Mouse (Mus musculus) urinary bladder, postnatal 4 days (tissue): Measurements from ENCODE around the gene Mogs.
"Not testable (repeated sequence)": the region's sequence is repeated elsewhere in the genome, so short reads cannot be mapped to it uniquely, and the experiment has no call there.

Source experiments
- DNase-seq, 2 experiments: peaks; one replicate each; pipeline ENCODE4 v3.0.0; 2021 to 2022; ENCODE audit warnings: low spot score in 2 of 2

Gene Mogs

GRCm38 (mm10) chr6:83147280-83147679 lies 32.0 kb downstream of the Mogs start:
- DNase-seq = no peak

- DNase-seq = no peak
These were observed 36.4 kb downstream of the Mogs start for GRCm38 (mm10) chr6:83151721-83152120.

- DNase-seq = no peak
These were observed 37.7 kb downstream of the Mogs start for GRCm38 (mm10) chr6:83153038-83153437.

GRCm38 (mm10) chr6:83153485-83153884 lies 38.2 kb downstream of the Mogs start:
- DNase-seq = no peak

- no peak for DNase-seq
These were observed 40.4 kb downstream of the Mogs start for GRCm38 (mm10) chr6:83155552-83156238.

- peak; percentile 48 to 68 for DNase-seq
These were observed 41.0 kb downstream of the Mogs start, which contains the start of the genes Wdr54 and 1700003E16Rik for GRCm38 (mm10) chr6:83156259-83156684. TSS of gene Wdr54 (minus strand) at chr6:83156397. TSS of gene 1700003E16Rik (plus strand) at chr6:83156404.

- not testable (repeated sequence) for DNase-seq
These were observed 44.2 kb downstream of the Mogs start for GRCm38 (mm10) chr6:83159456-83159855.

- DNase-seq = no peak
These were observed 46.1 kb downstream of the Mogs start for GRCm38 (mm10) chr6:83161442-83161841.

- DNase-seq = peak in 1 of 2 experiments; percentile 46
These were observed 46.8 kb downstream of the Mogs start for GRCm38 (mm10) chr6:83161921-83162641.

GRCm38 (mm10) chr6:83162701-83163100 lies 47.4 kb downstream of the Mogs start:
- no peak for DNase-seq

- no peak for DNase-seq
These were observed 49.8 kb downstream of the Mogs start for GRCm38 (mm10) chr6:83165026-83165606.

- DNase-seq = peak; percentile 91 to 95
These were observed 50.4 kb downstream of the Mogs start, which contains the start of gene Dctn1 for GRCm38 (mm10) chr6:83165607-83166242. TSS of gene Dctn1 (plus strand) at chr6:83165920.

- no peak for DNase-seq
These were observed 50.9 kb downstream of the Mogs start for GRCm38 (mm10) chr6:83166243-83166630.
